Mouse (Mus musculus): ENCODE results near the gene Atp13a4. TPM values are rescaled to one million over a fixed set of nuclear protein-coding genes. Genes with fewer than 3 reads are reported as not detected.

Atp13a4 gene
- polyA plus RNA-seq, 1 experiment, result not detected

- Histone ChIP-seq H3K4me1 (ENCODE audit: control insufficient read depth, insufficient read depth, low read length) (no peaks in the 10 kb centered on the region), H3K4me3 (replicated peaks; ENCODE audit: control insufficient read depth, low read depth, low read length) (no peak overlapping the region), H3K27ac (ENCODE audit: control insufficient read depth, insufficient read depth, low read depth, low read length, poor library complexity) (no peak overlapping the region)
- TF ChIP-seq POLR2A (IDR thresholded peaks at IDR 0.05; ENCODE audit: borderline replicate concordance, control insufficient read depth, low read depth, low read length), result no peak
- TF ChIP-seq CTCF (IDR thresholded peaks at IDR 0.05; ENCODE audit: control insufficient read depth, insufficient read depth, low read length), result no peak
- WGBS, result 81% methylated on average over 2 of the region's 2 CpGs
Measured at GRCm38 (mm10) chr16:29456851-29457250, 87.8 kb downstream of the Atp13a4 start.

GRCm38 (mm10) chr16:29453282-29453681 is 91.4 kb downstream of the Atp13a4 start:
- TF ChIP-seq POLR2A (IDR thresholded peaks at IDR 0.05; ENCODE audit: borderline replicate concordance, control insufficient read depth, low read depth, low read length) (no peak), CTCF (IDR thresholded peaks at IDR 0.05; ENCODE audit: control insufficient read depth, insufficient read depth, low read length) (no peak)
- WGBS, result 34% methylated on average over 6 of the region's 6 CpGs
- Histone ChIP-seq H3K4me1 (ENCODE audit: control insufficient read depth, insufficient read depth, low read length) (no peaks in the 10 kb centered on the region), H3K4me3 (replicated peaks; ENCODE audit: control insufficient read depth, low read depth, low read length) (no peak overlapping the region), H3K27ac (ENCODE audit: control insufficient read depth, insufficient read depth, low read depth, low read length, poor library complexity) (no peak overlapping the region)

GRCm38 (mm10) chr16:29451706-29452105 is 93.0 kb downstream of the Atp13a4 start:
- no peaks in the 10 kb centered on the region for H3K4me1 ChIP-seq (ENCODE audit: control insufficient read depth, insufficient read depth, low read length)
- TF ChIP-seq POLR2A (IDR thresholded peaks at IDR 0.05; ENCODE audit: borderline replicate concordance, control insufficient read depth, low read depth, low read length) (no peak), CTCF (IDR thresholded peaks at IDR 0.05; ENCODE audit: control insufficient read depth, insufficient read depth, low read length) (no peak; the same call in 1 of the 2 replicates)
- H3K4me3 ChIP-seq (replicated peaks; ENCODE audit: control insufficient read depth, low read depth, low read length), result no peak overlapping the region
- H3K27ac ChIP-seq (ENCODE audit: control insufficient read depth, insufficient read depth, low read depth, low read length, poor library complexity), result no peak overlapping the region
- WGBS, result 18% methylated on average over 3 of the region's 3 CpGs

- Histone ChIP-seq H3K4me3 (replicated peaks; ENCODE audit: control insufficient read depth, low read depth, low read length) (no peak overlapping the region), H3K27ac (ENCODE audit: control insufficient read depth, insufficient read depth, low read depth, low read length, poor library complexity) (no peak overlapping the region), H3K4me1 (ENCODE audit: control insufficient read depth, insufficient read depth, low read length) (no peaks in the 10 kb centered on the region)
- TF ChIP-seq POLR2A (IDR thresholded peaks at IDR 0.05; ENCODE audit: borderline replicate concordance, control insufficient read depth, low read depth, low read length) (no peak), CTCF (IDR thresholded peaks at IDR 0.05; ENCODE audit: control insufficient read depth, insufficient read depth, low read length) (no peak)
- WGBS, result 51% methylated on average over 3 of the region's 3 CpGs
Measured at GRCm38 (mm10) chr16:29442126-29442525, 102.5 kb downstream of the Atp13a4 start.

DNA sequence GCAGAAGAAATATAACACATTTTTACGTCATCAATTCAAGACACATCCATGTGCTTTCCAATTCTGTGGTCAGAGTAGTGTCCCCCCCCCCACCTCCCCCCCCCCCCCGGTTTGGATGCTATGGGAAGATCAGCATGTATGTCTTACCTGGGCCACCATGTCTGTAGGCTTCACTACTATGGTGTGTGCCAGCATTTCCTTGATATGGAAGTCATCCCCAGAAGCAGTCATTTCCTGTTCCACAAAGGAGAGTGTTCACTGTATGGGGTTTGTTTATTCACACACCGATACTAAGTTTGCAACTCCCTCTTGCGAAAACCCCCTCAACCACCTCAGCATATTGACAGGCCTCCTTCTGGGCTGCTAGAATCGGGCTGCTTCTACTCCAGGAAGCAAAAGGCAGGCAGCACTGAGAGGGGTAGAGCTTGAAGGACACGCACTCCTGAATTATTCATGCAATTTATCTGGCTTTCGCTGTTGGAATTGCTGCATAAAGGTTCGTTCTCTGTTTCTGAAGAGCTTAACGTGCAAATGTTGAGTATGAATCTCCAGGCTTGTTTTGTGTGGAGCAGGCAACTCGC is 103.2 kb downstream of the Atp13a4 start:
- H3K4me1 ChIP-seq (ENCODE audit: control insufficient read depth, insufficient read depth, low read length), result no peaks in the 10 kb centered on the region
- 65% methylated on average over 9 of the region's 10 CpGs for WGBS
- TF ChIP-seq CTCF (IDR thresholded peaks at IDR 0.05; ENCODE audit: control insufficient read depth, insufficient read depth, low read length) (no peak), POLR2A (IDR thresholded peaks at IDR 0.05; ENCODE audit: borderline replicate concordance, control insufficient read depth, low read depth, low read length) (no peak)
- no peak overlapping the region for H3K27ac ChIP-seq (ENCODE audit: control insufficient read depth, insufficient read depth, low read depth, low read length, poor library complexity)
- H3K4me3 ChIP-seq (replicated peaks; ENCODE audit: control insufficient read depth, low read depth, low read length), result no peak overlapping the region

GRCm38 (mm10) chr16:29438045-29438444 is 106.6 kb downstream of the Atp13a4 start:
- H3K27ac ChIP-seq (ENCODE audit: control insufficient read depth, insufficient read depth, low read depth, low read length, poor library complexity), result no peak overlapping the region
- TF ChIP-seq CTCF (IDR thresholded peaks at IDR 0.05; ENCODE audit: control insufficient read depth, insufficient read depth, low read length), result no peak
- no peak for TF ChIP-seq POLR2A (IDR thresholded peaks at IDR 0.05; ENCODE audit: borderline replicate concordance, control insufficient read depth, low read depth, low read length)

DNA sequence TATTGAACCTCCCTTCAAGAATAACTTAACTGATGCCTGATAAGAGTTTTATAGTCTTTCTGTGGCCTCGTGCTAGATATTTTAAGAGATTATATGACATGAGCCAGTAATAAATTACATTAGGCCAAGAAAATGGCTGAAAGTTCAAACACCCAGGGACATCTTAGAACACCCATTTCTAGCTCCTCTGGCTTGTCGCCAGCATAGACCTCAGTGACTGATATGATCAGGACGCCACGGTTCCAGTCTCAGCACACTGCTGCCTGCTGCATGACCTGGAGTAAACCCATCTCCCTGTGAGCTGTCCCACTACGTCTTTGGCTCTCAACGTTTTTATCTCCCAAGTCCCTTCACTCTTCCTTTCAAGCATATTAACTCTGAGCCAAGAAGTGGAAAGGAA is 108.9 kb downstream of the Atp13a4 start:
- Histone ChIP-seq H3K4me1 (ENCODE audit: control insufficient read depth, insufficient read depth, low read length) (no peaks in the 10 kb centered on the region), H3K27ac (ENCODE audit: control insufficient read depth, insufficient read depth, low read depth, low read length, poor library complexity) (no peak overlapping the region), H3K4me3 (replicated peaks; ENCODE audit: control insufficient read depth, low read depth, low read length) (no peak overlapping the region)
- 61% methylated on average over 6 of the region's 6 CpGs for WGBS
- TF ChIP-seq POLR2A (IDR thresholded peaks at IDR 0.05; ENCODE audit: borderline replicate concordance, control insufficient read depth, low read depth, low read length), result no peak

More at GRCm38 (mm10) chr16:29438045-29438444, 106.6 kb downstream of the Atp13a4 start:
- 59% methylated on average over 5 of the region's 5 CpGs for WGBS
- Histone ChIP-seq H3K4me1 (ENCODE audit: control insufficient read depth, insufficient read depth, low read length) (no peaks in the 10 kb centered on the region), H3K4me3 (replicated peaks; ENCODE audit: control insufficient read depth, low read depth, low read length) (no peak overlapping the region)

- Histone ChIP-seq H3K4me1 (ENCODE audit: control insufficient read depth, insufficient read depth, low read length) (no peaks in the 10 kb centered on the region), H3K27ac (ENCODE audit: control insufficient read depth, insufficient read depth, low read depth, low read length, poor library complexity) (no peak overlapping the region), H3K4me3 (replicated peaks; ENCODE audit: control insufficient read depth, low read depth, low read length) (no peak overlapping the region)
- 16% methylated on average over 5 of the region's 5 CpGs for WGBS
- TF ChIP-seq CTCF (IDR thresholded peaks at IDR 0.05; ENCODE audit: control insufficient read depth, insufficient read depth, low read length) (peak; percentile 43; the same call in 1 of the 2 replicates), POLR2A (IDR thresholded peaks at IDR 0.05; ENCODE audit: borderline replicate concordance, control insufficient read depth, low read depth, low read length) (no peak)
Measured at GRCm38 (mm10) chr16:29434712-29435111, 110.0 kb downstream of the Atp13a4 start.

DNA sequence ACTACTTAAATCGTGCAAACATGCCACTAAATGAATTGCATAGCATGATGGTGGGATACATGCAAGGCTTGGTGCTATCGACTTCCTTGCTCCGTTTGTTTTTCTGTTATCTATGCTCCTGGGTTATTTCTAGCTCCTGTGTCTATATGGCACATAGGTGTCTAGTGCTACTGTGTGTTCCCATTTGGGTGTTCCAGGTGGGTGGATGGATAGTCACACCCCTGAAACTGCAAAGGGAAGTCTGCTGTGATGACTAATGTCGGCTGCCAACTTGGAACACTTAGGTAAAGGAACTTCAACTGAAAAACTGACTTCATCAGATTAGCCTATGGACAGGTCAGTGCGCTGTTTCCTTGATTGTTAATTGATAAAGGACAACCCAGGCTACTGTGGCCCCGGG is 129.8 kb downstream of the Atp13a4 start:
- no peak overlapping the region for H3K4me3 ChIP-seq (replicated peaks; ENCODE audit: control insufficient read depth, low read depth, low read length)
- WGBS, result 77% methylated on average over 6 of the region's 6 CpGs
- TF ChIP-seq POLR2A (IDR thresholded peaks at IDR 0.05; ENCODE audit: borderline replicate concordance, control insufficient read depth, low read depth, low read length) (no peak), CTCF (IDR thresholded peaks at IDR 0.05; ENCODE audit: control insufficient read depth, insufficient read depth, low read length) (no peak)

More for the DNA sequence above, 129.8 kb downstream of the Atp13a4 start:
- no peaks in the 10 kb centered on the region for H3K4me1 ChIP-seq (ENCODE audit: control insufficient read depth, insufficient read depth, low read length)
- H3K27ac ChIP-seq (ENCODE audit: control insufficient read depth, insufficient read depth, low read depth, low read length, poor library complexity), result no peak overlapping the region
